Mouse (Mus musculus) kidney, postnatal 0 days (tissue): ENCODE measurements at regions not wholly inside any gene's neighbourhood (a gene's known extent, or its start where the extent isn't known, plus 50 kb on each side); places are given as distances from the start of the nearest gene placed in this dataset.

Experiments
- ATAC-seq: fragments of 200-750 bp; cut with Nextera tagmentation; replicated peaks from 2 replicates; pipeline ENCODE4 v1.8.0; 2017; ENCODE audit warnings: low read depth, moderate number of reproducible peaks, moderate TSS enrichment, moderate library complexity; ENCODE audit not compliant: low FRiP score
- DNase-seq: peaks from one replicate; pipeline ENCODE4 v3.0.0-alpha.2; 2016; ENCODE audit warnings: low spot score
- H3K27ac ChIP-seq: fragments of 300-500 bp; sonication (generic); 2 replicates; pipeline ENCODE4 v1.5.1; 2014; ENCODE audit warnings: mild to moderate bottlenecking
- H3K27me3 ChIP-seq: fragments of 300-500 bp; sonication (generic); 2 replicates; pipeline ENCODE4 v1.6.1; 2014; ENCODE audit warnings: low read length, mixed read lengths; ENCODE audit not compliant: insufficient read depth
- H3K36me3 ChIP-seq: fragments of 300-500 bp; sonication (generic); 2 replicates; pipeline ENCODE4 v1.6.1; 2014; ENCODE audit warnings: low read length, mixed read lengths; ENCODE audit not compliant: insufficient read depth
- H3K4me1 ChIP-seq: fragments of 300-500 bp; sonication (generic); replicated peaks from 2 replicates; pipeline ENCODE4 v1.6.1; 2014; ENCODE audit warnings: antibody characterized with exemption, low read length, mixed read lengths; ENCODE audit not compliant: insufficient read depth
- H3K4me2 ChIP-seq: fragments of 300-500 bp; sonication (generic); 2 replicates; pipeline ENCODE4 v1.6.1; 2014; ENCODE audit warnings: mild to moderate bottlenecking, low read length, moderate library complexity, mixed read lengths
- H3K4me3 ChIP-seq: fragments of 300-500 bp; sonication (generic); replicated peaks from 2 replicates; pipeline ENCODE4 v1.5.1; 2014; ENCODE audit warnings: low read depth, low read length
- H3K9ac ChIP-seq: fragments of 300-500 bp; sonication (generic); 2 replicates; pipeline ENCODE4 v1.6.1; 2014; ENCODE audit warnings: low read depth, low read length
- H3K9me3 ChIP-seq: fragments of 300-500 bp; sonication (generic); replicated peaks from 2 replicates; pipeline ENCODE4 v1.6.1; 2016; ENCODE audit warnings: low read length, inconsistent platforms, mixed read lengths
- CTCF ChIP-seq: IDR thresholded peaks from 2 replicates; pipeline ENCODE4 v1.5.1; 2016; ENCODE audit warnings: antibody characterized with exemption, low read depth, mild to moderate bottlenecking, moderate library complexity
- WGBS: fragments of 180-500 bp; shearing (Covaris S2); extraction: QIAGEN DNeasy Blood & Tissue Kit; methylation state at CpG from one replicate; pipeline ENCODE4 v1.1.7; 2014; 5-methylcytosine and 5-hydroxymethylcytosine counted together

DNA sequence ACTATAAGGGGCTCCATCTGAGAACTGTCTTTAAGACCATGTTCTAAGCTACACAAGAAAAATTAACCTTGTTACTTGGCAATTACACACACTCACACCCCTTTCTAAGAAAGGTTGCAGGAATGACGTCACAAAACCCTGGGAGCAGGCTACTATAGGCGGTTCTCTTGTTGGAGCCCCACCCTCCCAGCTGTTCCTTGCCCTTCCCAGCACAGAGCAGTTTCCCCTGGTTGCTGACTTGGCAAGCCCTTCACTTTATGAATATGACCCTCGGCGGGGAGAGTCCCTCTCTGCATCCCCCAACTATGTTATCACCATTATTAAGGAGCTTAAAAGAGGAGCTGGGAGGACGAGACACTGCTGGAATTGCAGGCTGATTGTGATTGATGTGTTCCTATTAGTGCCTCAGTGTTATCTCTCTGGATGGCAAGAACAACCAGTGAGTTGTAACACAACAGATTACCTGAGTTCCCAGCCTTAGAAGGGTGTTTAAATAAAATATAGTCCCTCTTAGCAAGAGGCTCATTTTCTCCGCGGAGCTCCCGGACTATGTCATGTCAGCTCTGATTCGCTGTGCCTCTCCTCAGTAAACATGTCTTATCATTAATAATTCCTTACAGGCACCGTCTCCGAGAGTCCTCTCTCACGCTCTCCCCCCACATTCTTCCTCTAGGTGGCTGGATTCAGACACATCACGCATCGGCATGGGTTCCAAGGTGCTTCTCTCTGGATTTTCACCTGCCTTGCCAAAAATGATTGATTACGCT is 105.7 kb downstream of the Insig2 start:
- DNase-seq, result no peak

DNA sequence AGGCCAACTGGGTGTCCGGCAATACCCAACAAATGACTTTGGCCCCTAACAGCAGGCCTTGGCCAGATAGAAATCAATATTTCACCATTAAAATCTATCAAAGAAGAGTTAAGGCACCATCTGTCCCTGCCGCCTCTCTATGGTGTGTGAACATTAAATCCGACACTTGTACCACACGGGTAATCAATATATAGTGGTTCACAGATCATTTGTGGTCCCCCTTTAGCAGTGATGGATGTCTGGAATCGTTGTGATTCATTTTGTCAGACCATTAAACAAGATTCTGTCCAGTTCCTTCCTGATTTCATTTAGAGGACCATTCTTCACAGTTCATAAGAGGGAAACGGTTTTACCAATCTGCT is 105.2 kb downstream of the Insig2 start:
- no peak for ATAC-seq
- no peak overlapping the region for H3K9ac ChIP-seq
- no peaks in the 10 kb centered on the region for H3K9me3 ChIP-seq
- WGBS, result 64% methylated on average over 6 of the region's 6 CpGs
- no peak overlapping the region for H3K27ac ChIP-seq
- no peak for TF ChIP-seq CTCF
- no peaks in the 10 kb centered on the region for H3K27me3 ChIP-seq
- no peak overlapping the region for H3K4me3 ChIP-seq
- H3K36me3 ChIP-seq, result no peaks in the 10 kb centered on the region
- DNase-seq, result no peak
- no peak overlapping the region for H3K4me2 ChIP-seq
- no peaks in the 10 kb centered on the region for H3K4me1 ChIP-seq

More for the DNA sequence above, 105.7 kb downstream of the Insig2 start:
- no peaks in the 10 kb centered on the region for H3K36me3 ChIP-seq
- H3K4me2 ChIP-seq, result no peak overlapping the region
- no peak overlapping the region for H3K27ac ChIP-seq
- no peak for ATAC-seq
- H3K9ac ChIP-seq, result no peak overlapping the region
- no peak for TF ChIP-seq CTCF
- WGBS, result 41% methylated on average over 15 of the region's 15 CpGs
- no peak overlapping the region for H3K4me3 ChIP-seq
- no peaks in the 10 kb centered on the region for H3K9me3 ChIP-seq
- H3K27me3 ChIP-seq, result no peaks in the 10 kb centered on the region
- H3K4me1 ChIP-seq, result no peaks in the 10 kb centered on the region

DNA sequence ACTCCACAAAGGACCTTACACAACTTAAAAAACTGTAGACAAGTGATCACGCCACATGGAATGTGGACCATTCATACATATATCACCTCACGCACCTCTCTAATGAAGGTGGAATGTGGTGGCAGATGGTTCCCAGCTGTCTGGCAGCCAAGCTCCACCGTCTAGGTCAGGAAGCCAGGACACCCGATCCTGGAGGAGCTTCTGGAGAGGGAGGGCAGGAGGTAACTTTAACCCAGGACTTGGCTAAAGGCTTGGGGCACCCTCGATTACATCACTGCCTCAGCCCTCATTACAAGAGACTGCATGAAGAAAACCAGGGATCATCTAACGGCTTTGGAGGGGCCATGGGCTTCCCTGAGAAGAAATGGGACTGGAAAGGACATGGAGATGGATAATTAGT is 88.8 kb downstream of the Insig2 start:
- TF ChIP-seq CTCF, result no peak
- WGBS, result 25% methylated on average over 6 of the region's 6 CpGs
- DNase-seq (peak; percentile 58), ATAC-seq (peak; percentile 52; the same call in 1 of the 2 replicates)
- H3K4me2 ChIP-seq, result no peak overlapping the region
- H3K36me3 ChIP-seq, result no peaks in the 10 kb centered on the region
- H3K4me1 ChIP-seq, result no peaks in the 10 kb centered on the region
- H3K9ac ChIP-seq, result no peak overlapping the region
- H3K27me3 ChIP-seq, result no peaks in the 10 kb centered on the region
- H3K4me3 ChIP-seq, result no peak overlapping the region
- H3K9me3 ChIP-seq, result no peaks in the 10 kb centered on the region
- no peak overlapping the region for H3K27ac ChIP-seq

DNA sequence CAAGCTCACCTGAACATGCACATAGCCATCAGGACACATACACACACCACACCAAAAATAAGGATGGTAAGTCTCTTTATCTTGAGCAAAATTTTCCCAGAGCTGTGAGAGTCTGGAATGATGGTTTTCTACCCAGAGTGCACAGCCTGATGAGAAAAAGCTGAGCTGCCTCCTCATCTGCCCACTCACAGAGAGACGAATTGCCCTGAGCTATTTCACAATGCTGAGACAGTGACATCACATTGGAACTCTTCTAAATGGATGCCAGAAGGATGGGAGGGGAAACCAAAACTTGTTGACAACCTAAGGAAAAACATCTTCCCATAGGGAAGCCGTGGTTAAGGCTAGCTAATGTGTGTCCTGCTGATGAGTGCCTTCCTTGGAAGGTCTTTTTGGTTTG is 84.8 kb downstream of the Insig2 start:
- no peak for ATAC-seq
- WGBS, result 53% methylated on average over 2 of the region's 2 CpGs
- Histone ChIP-seq H3K4me3 (no peak overlapping the region), H3K9ac (no peak overlapping the region), H3K27ac (no peak overlapping the region), H3K4me1 (no peaks in the 10 kb centered on the region), H3K36me3 (no peaks in the 10 kb centered on the region), H3K9me3 (no peaks in the 10 kb centered on the region), H3K27me3 (no peaks in the 10 kb centered on the region), H3K4me2 (no peak overlapping the region)
- DNase-seq, result no peak
- no peak for TF ChIP-seq CTCF

DNA sequence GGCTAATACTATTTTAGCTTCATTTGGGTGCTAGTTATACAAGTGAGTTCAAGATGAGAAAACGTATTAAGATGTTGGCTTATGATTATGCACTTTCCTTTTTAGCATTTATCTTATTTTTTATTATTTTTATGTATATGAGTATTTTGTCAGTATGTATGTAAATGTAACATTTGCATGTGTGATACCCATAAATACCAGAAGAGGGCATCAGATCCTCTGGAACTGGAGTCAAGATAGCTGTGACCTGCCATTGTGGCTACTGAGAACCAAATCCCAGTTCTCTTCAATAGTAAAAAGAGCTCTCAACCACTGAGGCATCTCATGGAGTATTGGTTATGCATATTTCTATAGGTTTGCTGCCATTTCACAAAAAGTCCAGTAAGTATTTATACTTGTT is 83.3 kb downstream of the Insig2 start:
- no peak overlapping the region for H3K27ac ChIP-seq
- WGBS, result 58% methylated on average over 1 of the region's 1 CpGs
- H3K9ac ChIP-seq, result no peak overlapping the region
- no peak overlapping the region for H3K4me3 ChIP-seq
- TF ChIP-seq CTCF, result peak; percentile 63
- H3K4me1 ChIP-seq, result no peaks in the 10 kb centered on the region
- ATAC-seq, result no peak
- no peak overlapping the region for H3K4me2 ChIP-seq
- no peaks in the 10 kb centered on the region for H3K27me3 ChIP-seq
- no peaks in the 10 kb centered on the region for H3K9me3 ChIP-seq
- no peaks in the 10 kb centered on the region for H3K36me3 ChIP-seq
- DNase-seq, result peak; percentile 37

DNA sequence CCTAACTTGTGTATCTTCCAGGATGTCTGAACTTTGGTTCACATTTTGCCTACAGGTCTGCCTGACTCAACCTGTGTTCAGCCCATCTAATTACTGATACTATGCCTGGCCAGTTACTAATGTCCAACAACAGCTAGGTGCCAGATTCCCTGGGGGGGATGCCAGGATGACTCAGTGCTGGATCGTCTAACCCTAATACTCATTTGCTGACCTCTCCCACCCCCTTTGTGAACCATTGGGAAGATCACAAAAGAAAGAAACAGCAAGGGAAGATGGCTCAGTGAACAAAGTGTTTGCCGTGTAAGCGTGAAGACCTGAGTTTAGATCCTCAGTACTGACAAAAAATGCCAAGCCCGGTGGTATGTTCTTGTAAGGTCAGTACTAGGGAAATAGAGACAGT is 81.7 kb downstream of the Insig2 start:
- H3K4me2 ChIP-seq, result no peak overlapping the region
- no peaks in the 10 kb centered on the region for H3K4me1 ChIP-seq
- ATAC-seq, result no peak
- H3K4me3 ChIP-seq, result no peak overlapping the region
- DNase-seq, result no peak
- no peak overlapping the region for H3K27ac ChIP-seq
- WGBS, result 87% methylated on average over 4 of the region's 4 CpGs
- TF ChIP-seq CTCF, result no peak
- no peaks in the 10 kb centered on the region for H3K27me3 ChIP-seq
- H3K9ac ChIP-seq, result no peak overlapping the region
- H3K9me3 ChIP-seq, result no peaks in the 10 kb centered on the region
- H3K36me3 ChIP-seq, result no peaks in the 10 kb centered on the region

DNA sequence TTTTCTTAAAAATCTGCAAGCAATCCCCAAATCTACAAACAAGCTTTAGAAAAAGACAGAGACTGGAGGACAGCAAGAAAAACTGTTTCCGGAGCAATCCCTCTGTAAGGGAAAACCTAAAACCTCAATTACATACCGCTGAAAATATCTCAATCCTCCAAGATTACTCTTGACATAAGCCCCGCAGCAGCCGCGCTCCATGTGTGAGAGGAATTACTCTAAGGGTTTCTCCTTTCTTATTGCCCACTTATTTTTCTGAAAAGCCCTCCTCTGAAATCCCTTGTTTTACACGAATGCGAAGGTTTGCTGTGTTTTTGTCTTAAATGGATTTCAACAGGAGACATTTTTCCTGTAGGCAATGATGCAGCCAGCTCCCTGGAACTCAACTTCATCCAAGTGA is 80.3 kb downstream of the Insig2 start:
- H3K9ac ChIP-seq, result no peak overlapping the region
- H3K4me1 ChIP-seq, result no peaks in the 10 kb centered on the region
- H3K36me3 ChIP-seq, result no peaks in the 10 kb centered on the region
- H3K4me3 ChIP-seq, result no peak overlapping the region
- H3K9me3 ChIP-seq, result no peaks in the 10 kb centered on the region
- no peak for TF ChIP-seq CTCF
- no peak overlapping the region for H3K27ac ChIP-seq
- no peak for DNase-seq
- no peak overlapping the region for H3K4me2 ChIP-seq
- WGBS, result 87% methylated on average over 7 of the region's 7 CpGs
- H3K27me3 ChIP-seq, result no peaks in the 10 kb centered on the region
- ATAC-seq, result no peak
